Mouse (Mus musculus): ENCODE data around the gene C2cd2l.
"Not testable (repeated sequence)": the region's sequence is repeated elsewhere in the genome, so short reads cannot be mapped to it uniquely, and the experiment has no call there.

C2cd2l gene

DNA sequence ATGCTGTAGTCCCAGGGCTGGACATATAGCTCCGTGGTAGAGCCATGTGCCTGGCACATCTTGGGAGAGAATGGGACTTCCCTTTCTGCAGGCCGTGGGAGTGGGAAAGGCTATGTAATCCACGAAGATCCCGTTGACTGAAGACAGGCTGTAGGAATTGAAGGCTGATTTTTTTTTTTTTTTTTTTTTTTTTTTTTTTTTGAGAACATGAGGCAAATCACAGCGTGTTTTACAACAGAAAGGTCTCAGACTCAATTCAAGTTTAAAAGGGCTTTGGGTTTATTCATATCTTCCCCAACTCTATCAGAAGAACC lies 16.0 kb upstream of the C2cd2l start:
- no peak for DNase-seq (ENCODE audit: low read depth)

DNA sequence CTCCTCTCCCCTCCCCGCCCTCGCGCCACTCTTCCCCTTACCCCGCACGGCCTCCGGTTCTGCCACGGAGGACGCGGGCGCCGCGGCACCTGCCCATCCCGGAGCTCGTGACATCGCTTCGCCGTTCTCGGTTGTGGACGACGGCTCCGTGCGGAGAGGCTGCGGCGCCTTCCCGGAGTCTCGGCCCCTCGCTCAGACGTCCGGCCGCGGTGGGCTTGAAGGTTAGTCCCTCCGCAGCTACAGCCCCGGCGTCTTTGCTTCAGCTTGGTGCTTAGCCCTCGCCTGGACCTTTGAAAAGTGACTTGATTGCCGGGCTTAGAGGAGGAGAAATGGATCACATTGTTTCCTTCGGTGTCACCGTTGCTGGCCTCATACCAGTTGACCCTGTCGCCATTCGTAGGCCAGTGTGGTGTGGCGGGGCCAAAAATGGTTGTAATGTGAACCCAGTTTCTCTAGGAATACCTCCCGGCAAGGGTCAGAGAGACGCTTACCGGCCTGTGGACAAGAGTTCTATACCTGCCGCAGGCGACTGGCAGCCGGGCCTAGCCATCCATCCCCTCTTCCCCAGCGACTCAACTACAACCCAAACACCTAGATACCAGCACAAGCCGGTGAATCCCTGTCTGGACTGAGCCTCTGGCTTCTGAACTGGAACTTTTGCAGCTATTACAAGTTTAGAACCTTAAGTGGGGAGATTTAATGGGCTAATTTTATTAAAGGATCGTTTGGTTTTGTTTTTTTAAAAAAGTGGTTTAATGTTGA lies 15.4 kb upstream of the C2cd2l start:
- DNase-seq (ENCODE audit: low read depth): peak; percentile 49

DNA sequence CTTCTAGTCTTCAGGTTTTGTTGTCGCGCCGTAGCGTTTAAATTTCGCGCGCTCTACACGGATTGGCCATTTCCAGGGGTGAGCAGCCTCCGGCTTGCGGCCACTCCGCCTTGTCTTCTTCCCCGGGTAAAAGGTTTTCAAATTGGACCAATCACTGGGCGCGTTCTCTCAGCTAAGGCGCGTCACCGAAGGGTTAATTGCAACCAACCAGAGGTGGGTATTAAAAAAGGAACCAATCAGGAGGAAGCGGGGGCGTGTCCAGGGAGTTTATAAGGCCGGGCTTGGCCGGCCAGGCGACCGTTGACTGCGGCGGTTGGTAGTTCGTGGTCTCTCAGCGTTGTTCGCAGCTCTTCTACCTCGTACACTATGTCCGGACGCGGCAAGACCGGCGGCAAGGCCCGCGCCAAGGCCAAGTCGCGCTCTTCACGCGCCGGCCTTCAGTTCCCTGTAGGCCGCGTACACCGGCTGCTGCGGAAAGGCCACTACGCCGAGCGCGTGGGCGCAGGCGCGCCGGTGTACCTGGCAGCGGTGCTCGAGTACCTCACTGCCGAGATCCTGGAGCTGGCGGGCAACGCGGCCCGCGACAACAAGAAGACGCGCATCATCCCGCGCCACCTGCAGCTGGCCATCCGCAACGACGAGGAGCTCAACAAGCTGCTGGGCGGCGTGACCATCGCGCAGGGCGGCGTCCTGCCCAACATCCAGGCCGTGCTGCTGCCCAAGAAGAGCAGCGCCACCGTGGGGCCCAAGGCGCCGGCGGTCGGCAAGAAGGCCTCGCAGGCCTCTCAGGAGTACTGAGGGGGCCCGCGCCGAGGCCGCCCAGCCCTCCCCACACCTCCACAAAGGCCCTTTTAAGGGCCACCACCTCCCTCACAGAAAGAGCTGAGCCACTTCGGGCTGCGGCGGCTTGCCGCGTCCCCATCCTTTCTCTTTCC lies 14.6 kb upstream of the C2cd2l start, which contains the start of gene H2afx:
H2afx (plus strand) TSS at position 299 of the 935 bp plus-strand sequence.
- DNase-seq (ENCODE audit: low read depth): peak; percentile 100

DNA sequence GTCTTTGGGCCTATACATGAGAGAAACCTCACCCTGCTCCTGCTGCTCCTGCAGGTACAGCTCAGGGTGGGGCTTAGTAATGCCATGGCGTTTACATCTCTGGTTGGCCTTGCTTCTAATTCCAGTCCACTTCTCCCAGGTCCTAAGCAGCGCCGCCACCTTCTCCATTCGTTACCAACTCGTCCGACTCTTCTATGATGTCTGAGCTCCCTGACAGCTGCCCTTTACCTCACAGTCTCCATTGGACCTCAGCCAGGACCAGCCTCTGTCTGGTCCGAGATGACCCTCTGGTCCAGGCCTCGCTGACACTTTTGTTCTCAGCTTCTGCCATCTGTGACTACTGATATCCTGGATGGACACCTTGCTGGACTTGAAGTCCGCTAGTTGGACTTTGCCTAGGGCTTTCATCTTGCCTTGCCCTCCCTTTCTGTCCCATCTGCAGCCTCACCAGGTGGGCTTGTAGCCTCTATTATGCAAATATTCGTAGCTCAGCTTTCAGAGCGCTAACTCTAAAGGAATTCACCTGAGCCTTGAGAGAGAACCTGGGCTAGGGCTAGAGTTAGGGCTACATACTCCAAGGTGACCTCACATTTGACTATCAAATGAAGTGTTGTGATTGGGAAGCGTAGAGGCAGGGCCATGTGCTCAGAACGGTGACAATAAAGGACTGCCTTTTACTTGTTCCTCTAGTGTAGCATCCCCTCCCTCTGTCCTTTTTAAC lies 13.0 kb upstream of the C2cd2l start:
- no peak for DNase-seq (ENCODE audit: low read depth)

DNA sequence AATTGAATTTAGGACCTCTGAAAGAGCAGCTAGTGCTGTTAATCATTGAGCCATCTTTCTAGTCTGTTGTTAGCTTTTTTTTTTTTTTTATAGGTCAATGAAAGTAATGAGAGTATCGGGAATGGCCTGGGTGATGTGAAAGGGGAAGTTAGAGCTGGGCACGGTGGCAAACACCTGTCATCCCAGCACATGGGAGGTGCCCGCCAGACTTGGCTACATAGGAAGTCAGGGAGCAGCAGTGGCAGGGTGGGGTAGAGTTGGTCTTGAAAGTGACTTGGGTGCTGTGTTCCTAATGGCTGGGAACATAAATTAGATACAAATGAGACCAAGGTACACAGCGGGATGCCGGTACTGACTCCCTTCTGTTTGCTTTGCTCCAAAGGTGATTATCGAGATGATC lies 10.7 kb upstream of the C2cd2l start:
- no peak for DNase-seq (ENCODE audit: low read depth)

DNA sequence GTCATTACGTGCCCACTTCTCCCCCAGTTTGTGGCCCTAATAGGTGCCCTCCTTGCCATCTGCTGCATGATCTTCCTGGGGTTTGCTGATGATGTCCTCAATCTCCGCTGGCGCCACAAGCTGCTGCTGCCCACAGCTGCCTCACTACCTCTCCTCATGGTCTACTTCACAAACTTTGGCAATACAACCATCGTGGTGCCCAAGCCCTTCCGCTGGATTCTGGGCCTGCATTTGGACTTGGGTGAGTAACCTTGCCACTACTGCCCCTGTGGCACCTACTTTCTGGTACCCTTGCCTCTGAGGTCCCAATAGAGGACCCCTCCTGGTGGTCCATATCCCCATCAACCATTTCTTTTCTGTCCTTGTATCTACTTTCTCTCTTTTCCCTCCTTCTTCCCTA lies 7.8 kb upstream of the C2cd2l start:
- no peak for DNase-seq (ENCODE audit: low read depth)

DNA sequence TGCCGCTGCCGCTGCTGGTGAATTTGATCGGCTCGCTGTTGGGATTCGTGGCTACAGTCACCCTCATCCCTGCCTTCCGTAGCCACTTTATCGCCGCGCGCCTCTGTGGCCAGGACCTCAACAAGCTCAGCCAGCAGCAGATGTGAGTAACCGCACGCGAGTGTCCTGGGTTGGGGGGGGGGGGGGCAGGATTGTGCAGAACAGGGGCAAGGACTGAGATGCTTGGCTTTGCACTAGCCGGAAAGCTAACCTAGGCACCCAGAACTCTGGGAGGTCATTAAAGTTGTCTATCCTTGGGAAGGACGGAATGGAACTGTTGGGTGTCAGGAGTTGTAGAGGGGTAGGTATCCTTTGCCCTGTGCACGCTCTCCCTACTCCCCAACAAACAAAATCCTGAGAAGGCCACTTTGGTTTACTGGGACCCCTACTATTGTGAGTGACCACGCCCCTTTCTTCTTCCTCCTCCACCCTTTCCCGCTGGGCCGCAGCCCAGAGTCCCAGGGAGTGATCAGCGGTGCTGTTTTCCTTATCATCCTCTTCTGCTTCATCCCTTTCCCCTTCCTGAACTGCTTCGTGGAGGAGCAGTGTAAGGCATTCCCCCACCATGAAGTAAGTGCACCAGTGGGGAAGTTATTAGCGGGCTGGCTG lies 7.1 kb upstream of the C2cd2l start:
- DNase-seq (ENCODE audit: low read depth): no peak

DNA sequence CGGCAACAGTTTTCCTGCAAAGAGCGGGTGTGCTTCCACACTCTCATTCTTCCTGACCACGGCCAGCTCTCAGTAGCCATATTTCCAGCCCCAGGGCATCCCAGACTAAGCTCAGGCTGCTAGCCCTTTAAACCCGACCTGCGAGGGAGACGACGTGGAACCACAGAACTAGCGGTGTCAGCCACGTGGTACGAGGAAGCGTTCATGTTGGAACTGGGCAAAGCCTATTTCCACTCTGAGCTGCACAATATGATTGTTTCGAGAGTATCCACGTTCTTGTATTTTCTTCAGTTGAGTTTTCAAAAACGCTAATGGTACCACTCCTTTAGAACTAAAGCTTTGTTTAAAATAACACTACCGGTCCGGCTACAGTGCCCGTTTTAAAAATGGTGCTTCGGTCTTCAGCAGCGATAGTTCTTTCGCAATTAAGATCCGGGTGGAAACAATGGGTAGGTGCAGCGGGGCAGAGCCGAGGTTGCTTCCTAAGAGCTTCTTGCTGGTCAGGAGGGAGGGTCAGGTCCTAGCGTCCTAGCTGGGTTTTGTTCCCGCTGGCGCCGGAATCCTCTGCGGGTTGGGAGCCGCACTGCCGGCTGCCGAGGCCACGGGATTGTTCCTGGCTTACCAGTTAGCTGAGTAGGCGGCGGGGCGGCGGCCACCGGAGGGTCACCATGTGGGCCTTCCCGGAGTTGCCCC lies 6.4 kb upstream of the C2cd2l start:
- DNase-seq (ENCODE audit: low read depth): peak; percentile 92

DNA sequence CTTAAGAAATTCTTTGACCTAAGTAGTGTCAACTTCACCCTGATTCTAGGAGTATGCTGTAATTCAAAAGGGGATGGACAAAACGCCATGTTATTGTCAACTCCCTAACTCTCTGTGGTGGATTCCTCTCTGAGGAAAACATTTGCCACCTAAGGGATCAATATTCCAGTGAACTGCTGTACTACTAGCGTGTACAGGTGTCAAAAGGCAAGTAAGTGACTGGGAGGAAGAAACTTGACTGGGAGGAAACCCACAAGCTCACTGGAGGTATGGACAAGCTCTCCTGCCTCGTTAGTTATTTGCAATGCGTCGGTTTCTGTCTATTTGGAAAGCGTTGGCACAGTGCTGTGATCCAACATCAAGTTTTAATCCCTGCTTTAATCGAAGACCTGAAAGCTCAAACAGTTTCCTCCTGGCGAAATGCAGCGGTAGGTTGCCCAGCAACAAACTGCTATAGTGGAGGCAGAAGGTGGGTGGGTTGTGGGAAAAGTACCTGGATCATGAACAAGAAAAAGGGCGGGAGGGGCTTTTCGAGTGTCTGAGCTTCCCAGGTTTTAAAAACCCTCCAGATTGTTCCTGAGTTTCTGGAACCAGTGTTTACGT lies 5.8 kb upstream of the C2cd2l start, which contains the start of gene Dpagt1:
Dpagt1 (plus strand) TSS at position 252 of the 603 bp plus-strand sequence.
- peak; percentile 48 for DNase-seq (ENCODE audit: low read depth)

DNA sequence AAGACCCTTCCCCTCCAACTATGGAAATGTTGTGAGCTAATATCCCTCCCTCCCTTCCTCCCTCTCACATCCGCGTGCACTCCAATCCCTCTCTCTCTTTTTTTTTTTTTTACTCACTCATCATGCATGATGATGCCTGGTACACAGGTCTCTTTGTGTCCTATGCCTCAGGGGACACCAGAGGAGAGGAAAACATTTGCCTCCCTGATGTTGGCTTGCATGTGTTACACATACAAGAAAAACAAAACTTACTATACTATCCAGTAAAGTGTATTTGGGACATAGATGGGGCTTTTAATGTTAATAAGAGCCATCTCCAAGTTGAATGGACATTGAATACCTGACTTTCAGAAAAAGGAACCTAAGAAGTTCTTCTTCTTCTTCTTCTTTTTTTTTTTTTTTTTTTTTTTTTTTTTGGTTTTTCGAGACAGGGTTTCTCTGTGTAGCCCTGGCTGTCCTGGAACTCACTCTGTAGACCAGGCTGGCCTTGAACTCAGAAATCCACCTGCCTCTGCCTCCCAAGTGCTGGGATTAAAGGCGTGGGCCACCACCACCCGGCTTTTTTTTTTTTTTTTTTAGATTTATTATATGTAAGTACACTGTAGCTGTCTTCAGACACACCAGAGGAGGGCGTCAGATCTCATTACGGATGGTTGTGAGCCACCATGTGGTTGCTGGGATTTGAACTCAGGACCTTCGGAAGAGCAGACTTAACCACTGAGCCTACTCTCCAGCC lies 5.1 kb upstream of the C2cd2l start:
- not testable (repeated sequence) for DNase-seq (ENCODE audit: low read depth)

DNA sequence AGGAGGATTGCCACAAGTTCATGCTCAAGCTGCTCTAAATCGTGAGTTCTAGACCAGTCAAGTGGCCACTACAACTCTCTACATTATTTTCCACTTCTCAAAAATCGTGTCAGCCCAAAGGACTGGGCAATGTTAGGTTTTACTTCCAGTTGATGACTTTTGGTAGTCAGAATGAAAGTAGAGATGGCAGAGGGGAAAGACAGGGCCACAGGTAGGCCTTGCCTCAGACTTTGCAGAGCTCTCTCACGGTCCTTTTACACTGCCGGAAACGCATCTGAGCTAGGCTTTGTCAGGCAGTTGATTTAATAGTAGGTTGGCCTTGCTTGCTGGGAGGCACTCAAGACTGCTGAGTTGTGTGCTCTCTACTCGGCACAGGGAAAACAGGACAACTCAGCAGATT lies 4.1 kb upstream of the C2cd2l start:
- peak; percentile 71 for DNase-seq (ENCODE audit: low read depth)

DNA sequence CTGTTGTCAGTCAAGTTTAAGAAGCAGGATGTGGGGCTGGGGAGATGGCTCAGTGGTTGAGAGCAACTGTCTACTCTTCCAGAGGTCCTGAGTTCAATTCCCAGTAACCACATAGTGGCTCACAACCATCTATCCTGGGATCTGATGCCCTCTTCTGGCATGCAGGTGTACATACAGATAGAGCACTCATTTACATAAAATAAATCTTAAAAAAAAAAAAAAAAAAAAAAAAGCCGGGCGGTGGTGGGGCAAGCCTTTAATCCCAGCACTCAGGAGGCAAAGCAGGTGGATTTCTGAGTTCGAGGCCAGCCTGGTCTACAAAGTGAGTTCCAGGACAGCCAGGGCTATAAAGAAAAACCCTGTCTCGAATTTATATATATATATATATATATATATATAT lies 3.6 kb upstream of the C2cd2l start:
- DNase-seq (ENCODE audit: low read depth): not testable (repeated sequence)

DNA sequence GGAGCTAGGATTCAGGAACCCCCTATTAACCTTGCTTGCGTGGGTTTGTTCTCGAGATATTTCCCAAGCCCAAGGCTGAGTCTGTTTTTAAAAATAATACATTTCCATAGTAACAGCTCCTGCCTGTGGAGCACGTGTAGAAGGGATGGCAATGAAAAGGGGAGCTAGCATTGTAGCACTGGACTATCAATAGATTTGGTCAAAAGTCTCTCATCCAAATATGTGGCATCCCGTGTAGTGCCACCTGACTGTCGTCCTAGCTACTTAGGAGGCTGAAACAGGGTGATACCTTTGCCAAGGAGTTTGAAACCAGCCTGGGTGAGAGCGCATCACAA lies 681 bp upstream of the C2cd2l start:
- no peak for DNase-seq (ENCODE audit: low read depth)

DNA sequence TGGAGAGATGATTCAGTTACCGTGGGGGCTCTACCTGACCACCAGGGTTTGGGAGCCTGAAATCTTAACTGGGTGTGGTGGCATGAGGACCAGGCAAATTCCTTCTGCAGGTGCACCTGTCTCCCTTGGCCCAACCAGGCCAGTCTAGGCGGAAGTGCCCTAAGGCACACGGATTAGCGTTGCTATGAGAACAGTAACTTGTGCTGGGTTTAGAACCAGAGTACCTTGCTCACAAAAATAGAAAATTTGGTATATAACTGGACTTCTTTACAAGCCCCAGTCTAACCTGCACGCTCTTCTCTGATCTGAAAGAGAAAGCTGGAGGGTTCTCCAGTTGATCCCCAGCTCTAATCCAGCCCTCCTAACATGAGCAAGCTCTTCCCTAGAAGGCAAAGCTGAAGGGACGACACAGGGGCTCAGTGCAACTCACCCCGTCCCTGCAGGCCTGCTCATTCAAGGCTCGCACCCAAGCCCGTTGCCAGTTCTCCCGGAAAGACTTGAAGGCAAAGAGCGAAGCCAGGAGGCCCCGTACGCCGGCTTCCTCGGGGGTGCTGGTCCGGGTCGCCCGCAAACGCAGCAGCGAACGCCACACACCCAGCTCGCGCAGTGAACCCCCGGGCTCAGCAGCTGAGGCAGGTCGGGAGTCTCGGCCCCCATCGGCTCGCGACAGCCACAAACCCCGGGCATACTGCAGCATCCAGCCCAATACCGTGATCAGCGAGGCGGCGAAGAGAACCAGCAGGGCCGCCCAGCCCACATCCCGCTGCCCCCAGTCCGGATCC lies 789 bp downstream of the C2cd2l start:
- peak; percentile 56 for DNase-seq (ENCODE audit: low read depth)

DNA sequence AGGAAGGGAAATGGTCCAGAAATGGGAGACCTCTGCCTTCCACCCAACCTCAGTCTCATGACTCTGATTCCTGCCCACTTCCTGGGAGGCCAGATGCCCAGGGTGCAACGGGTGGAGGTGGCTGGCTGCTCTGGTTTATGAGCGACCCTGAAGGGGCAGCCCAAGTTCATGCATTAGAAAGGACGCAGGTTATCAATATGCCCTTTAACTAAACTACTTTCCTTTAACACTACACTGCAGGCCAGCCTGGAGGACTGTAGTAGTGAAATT lies 1.3 kb downstream of the C2cd2l start:
- no peak for DNase-seq (ENCODE audit: low read depth)

DNA sequence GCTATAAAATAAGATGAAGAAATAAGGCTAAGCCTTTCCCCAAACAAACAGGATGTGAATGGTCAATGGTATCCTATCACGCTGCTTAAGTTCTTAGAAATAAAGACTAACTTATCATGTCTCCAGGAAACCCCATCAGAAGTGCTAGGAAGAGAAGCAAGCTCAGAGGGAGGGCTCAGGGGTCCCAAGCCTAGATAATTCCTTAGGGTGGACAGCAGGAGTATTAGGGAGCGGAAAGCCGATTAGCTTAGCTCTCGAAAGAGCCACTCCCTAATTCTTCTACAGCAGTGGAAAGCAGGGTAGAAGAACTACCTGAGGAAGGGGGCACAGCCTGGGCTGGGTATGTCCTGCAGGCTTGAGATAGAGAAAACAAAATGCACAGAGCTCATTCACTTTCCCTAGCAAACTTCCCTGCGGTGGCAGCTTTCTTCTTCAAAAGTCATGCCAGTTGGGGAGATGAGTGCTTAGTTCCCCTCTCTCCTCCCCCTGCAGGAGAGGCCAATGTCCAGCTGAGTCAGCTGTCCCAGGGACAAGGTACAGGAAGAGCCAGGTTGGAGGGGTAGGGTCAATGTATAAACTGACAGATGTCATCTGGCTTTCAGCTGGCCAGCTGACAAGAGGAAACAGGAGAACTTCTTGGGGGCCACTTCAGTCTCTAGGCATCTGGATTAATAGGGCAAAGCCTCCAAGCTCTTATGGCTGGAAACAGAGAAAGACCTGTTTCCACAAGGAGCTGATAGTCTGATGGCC lies 1.8 kb downstream of the C2cd2l start:
- no peak for DNase-seq (ENCODE audit: low read depth)

DNA sequence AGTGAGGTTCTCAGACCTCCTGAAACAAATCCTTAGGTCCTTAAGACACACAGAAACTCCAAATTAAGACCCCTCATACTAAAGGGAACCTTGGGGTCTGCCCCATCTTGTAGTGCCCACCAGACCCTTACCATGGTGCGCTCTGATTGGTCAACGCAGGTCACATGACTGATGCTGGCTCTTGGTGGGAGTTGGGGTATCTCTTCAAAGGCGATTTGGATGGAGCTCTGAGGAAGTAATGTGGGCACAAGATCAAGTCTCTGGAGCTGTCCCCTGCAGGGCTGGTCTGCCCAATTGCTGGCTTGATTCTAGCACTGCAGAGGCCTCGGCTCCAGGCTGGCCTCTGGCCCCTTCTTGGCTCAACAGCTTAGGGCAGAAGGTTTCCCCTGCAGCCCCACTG lies 2.6 kb downstream of the C2cd2l start:
- no peak for DNase-seq (ENCODE audit: low read depth)

DNA sequence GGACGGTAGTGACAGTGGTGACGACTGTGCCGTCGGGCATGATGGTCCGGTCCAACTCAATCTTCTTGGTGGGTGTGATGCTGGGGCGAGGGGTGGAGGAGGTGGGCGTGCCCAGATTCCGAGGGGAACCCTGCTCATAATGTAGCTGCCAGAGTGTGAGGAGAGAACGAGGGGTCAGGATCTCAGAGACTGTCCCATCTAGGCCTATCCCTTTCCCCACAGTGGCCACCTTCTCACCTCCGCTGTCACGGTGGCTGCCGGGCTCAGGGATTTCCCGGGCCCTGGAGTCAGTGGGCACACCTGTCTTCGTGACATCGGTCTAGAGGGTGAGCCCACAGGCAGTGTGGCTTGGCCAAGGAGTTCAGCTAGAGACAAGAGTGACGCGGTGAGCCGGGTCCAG lies 5.2 kb downstream of the C2cd2l start:
- no peak for DNase-seq (ENCODE audit: low read depth)

DNA sequence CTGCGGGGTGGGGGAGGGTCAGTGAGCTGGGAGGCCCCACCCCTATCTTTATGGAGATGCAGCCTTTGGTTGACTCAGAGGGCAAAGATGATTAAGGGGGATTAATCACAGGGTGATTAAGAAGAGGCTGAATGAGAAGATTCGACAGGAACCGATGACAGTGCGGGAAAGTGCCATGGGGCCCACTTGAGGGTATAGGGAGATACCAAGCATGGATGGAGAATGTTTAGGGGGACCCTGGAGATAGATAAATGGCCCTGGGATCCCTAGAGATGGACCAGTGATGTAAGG lies 5.9 kb downstream of the C2cd2l start:
- no peak for DNase-seq (ENCODE audit: low read depth)

Measured in induced T-regulatory cell, adult 2 months (primary cell).